Mouse (Mus musculus) activated CD4-positive, CD25-positive, alpha-beta regulatory T cell, adult 9 weeks (primary cell): ENCODE data around the gene Vmn1r63. TPM values are rescaled to one million over a fixed set of nuclear protein-coding genes. Genes with fewer than 3 reads are reported as not detected.

Experiments
- polyA plus RNA-seq: library from polyadenylated mRNA; unstranded; fragments of 100-300 nt; shearing (Covaris generic); gene quantifications from one replicate; pipeline ENCODE4 v1.2.1, GENCODE M21; 2017

Vmn1r63 gene
- polyA plus RNA-seq = not detected

DNA sequence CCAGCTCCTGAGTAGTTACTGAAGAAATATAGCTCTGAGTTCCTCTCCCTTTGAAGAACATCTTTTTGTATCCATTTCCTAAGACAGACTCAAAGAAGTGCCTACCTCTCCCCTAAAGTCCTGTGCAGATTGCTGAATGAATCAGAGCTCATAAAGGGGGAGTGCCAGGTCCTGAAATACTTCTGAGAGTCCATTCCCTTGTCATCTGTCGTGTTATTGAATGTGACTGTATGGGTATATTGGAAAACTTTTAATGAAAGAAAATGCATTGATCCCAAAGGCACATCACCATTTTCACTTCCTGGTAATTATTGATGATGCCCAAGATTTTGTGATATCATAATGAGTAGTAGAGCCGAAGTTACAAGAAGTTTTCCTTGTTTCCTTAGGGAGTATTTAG lies at the start of gene Vmn1r63:
Gene Vmn1r63 (minus strand): TSS at position 101 of the 400 bp plus-strand sequence.

Other genes starting within 250 kb of the Vmn1r63 start
- gene Vmn1r61, start 192.2 kb downstream of the Vmn1r63 start, polyA plus RNA-seq = not detected
- gene Vmn1r62, start 131.8 kb downstream of the Vmn1r63 start, polyA plus RNA-seq = not detected
- gene Vmn1r64, start 79.1 kb upstream of the Vmn1r63 start, polyA plus RNA-seq = not detected
- gene Vmn1r65, start 205.6 kb upstream of the Vmn1r63 start, polyA plus RNA-seq = not detected
- not detected for gene Nlrp4c, start 239.7 kb upstream of the Vmn1r63 start, polyA plus RNA-seq